Mouse (Mus musculus): ENCODE measurements around the gene Sigmar1.

- TF ChIP-seq CTCF (IDR thresholded peaks at IDR 0.05; ENCODE audit: control insufficient read depth, insufficient read depth, insufficient replicate concordance, low read depth, low read length): no peak
- TF ChIP-seq POLR2A (IDR thresholded peaks at IDR 0.05; ENCODE audit: control insufficient read depth, low read depth, low read length): no peak
Observed at GRCm38 (mm10) chr4:41712421-41713196, 43.3 kb downstream of the Sigmar1 start.

All from testis, adult 2 months (tissue).